Mouse (Mus musculus): ENCODE measurements around the gene Cox11. TPM values are rescaled to one million over a fixed set of nuclear protein-coding genes. Genes with fewer than 3 reads are reported as not detected.
A peak's percentile ranks its signal among the peaks of the same experiment; 100 is the strongest.

Gene Cox11
- 42.3 and 44.1 TPM in 2 replicates for polyA plus RNA-seq (2015; fragmentation: Nextera tagmentation; extraction: Ambion mirVana)

DNA sequence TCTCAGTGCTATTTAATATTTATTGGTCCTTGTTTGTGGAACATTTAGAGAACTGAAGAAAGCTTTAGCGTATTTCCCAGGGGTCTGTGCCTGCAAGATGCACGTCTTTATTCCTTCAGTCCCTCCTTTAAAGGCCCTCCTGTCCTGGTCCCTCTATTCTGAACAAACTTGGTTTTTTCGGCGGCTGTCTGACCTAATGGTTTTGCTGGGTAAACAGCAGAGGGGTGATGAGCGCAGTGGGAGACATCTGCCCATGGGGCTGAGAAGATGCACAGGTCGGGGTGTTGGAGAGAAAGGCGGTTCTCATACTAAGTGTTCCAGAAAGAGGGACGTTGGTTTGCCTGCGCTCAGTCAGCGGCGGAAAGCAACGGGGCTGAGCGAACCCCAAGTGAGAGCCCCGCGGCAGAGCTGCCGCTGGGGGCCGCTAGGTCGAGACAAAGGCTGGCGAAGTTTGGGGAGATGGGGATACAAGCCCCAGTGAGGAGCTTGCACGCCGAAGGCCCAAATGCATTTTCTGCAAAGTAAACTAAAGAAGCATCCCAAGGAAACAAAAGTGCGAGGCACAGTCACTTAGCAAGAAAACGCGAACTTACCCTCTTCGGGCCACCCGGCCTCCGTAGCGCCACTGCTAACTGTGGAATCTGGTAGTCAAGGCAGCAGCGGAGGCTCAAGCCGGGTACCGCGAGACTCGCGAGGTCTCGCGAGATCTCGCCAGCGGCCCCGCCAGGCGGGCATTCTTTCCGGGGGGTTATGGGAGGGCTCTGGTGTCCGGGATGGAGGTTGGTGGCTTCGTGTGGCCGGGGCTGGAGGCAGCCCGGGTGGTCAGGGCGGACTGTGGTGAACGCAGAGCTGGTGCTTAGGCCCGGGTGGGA lies at the start of gene Cox11, which contains the start of gene Stxbp4:
Cox11 (plus strand) TSS at position 734 of the 872 bp plus-strand sequence.
Stxbp4 (minus strand) TSS at position 645 of the 872 bp plus-strand sequence.
- H3K4me1 ChIP-seq: peaks cover 25% of the 10 kb centered on the region
- peak within 1 kb of the TSS; percentile 61 for H3K4me2 ChIP-seq
- peak; percentile 97 for ATAC-seq (ENCODE audit: low FRiP score)
- H3K9ac ChIP-seq (replicated peaks): peak within 1 kb of the TSS; percentile 99
- peak within 1 kb of the TSS; percentile 97 for H3K4me3 ChIP-seq (replicated peaks)
- no peaks in the 10 kb centered on the region for H3K9me3 ChIP-seq (replicated peaks)
- under 1% methylated on average over 48 of the region's 48 CpGs for WGBS
- 0 out of 2 replicates have a peak, but pooled peaks cover 4% of the 10 kb centered on the region for H3K36me3 ChIP-seq
- H3K27me3 ChIP-seq (replicated peaks): no peaks in the 10 kb centered on the region
- peak within 1 kb of the TSS; percentile 97 for H3K27ac ChIP-seq (replicated peaks)

DNA sequence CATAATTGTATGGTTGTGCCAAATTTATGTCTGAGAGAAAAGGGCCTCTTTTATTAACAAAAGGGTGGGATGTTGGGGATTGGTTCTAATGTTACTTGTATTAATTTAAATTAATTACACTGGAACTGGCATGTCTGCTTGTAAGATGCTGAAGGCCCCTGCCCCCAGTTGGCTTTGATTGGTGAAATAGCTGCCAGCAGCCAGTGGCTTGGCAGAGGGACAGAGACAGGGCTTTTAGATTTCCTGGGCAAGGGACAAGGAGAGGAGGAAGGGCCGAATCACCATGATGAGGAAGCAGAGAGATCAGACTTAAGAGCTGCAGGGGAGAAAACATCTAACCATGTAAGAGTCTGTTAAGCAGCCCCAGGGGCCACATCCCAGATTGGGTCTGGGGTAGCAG lies 47.0 kb upstream of the Cox11 start:
- H3K27ac ChIP-seq (replicated peaks): no peak overlapping the region
- H3K4me3 ChIP-seq (replicated peaks): no peak overlapping the region
- no peak overlapping the region for H3K9ac ChIP-seq (replicated peaks)
- WGBS: 86% methylated on average over 1 of the region's 1 CpGs
- peaks cover 17% of the 10 kb centered on the region for H3K36me3 ChIP-seq
- H3K4me2 ChIP-seq: no peak overlapping the region
- no peaks in the 10 kb centered on the region for H3K9me3 ChIP-seq (replicated peaks)
- H3K4me1 ChIP-seq: no peaks in the 10 kb centered on the region
- ATAC-seq (ENCODE audit: low FRiP score): no peak
- H3K27me3 ChIP-seq (replicated peaks): no peaks in the 10 kb centered on the region

DNA sequence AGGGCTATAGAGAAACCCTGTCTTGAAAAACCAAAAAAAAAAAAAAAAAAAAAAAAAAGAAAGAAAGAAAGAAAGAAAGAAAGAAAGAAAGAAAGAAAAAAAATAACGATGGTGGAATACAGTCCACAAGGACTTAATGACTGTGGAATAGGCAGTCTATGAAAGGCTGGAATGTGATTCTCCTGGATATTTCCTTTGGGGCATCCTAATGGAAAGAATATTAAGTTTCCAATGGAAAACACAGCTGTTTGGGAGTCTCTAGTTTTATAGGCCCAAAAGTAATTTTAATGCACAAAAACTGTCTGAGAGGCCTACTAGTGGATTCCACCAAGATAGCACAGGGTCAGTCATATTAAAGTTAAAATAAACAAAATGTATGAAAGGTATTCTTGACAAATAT lies 42.1 kb upstream of the Cox11 start:
- H3K9me3 ChIP-seq (replicated peaks): no peaks in the 10 kb centered on the region

DNA sequence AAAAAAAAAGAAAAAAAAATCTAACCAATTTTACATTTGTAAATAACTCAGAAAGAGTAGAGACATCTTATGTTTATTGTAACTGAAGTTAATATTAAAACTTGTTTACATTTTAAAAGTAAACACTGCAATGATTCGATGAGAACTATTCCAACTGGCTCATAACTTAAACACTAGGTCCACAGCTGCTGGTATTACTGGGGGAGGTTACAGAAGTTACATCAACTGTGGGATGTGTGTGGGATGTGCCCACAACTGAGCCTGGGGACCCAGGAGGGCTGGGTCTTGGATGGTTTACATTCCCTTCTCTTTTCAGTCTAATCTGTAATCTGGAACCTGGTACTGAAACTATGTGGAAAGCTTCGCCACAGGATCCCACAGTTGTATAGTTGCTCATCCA lies 34.9 kb upstream of the Cox11 start:
- Histone ChIP-seq H3K4me3 (replicated peaks) (no peak overlapping the region), H3K27ac (replicated peaks) (no peak overlapping the region), H3K9ac (replicated peaks) (no peak overlapping the region), H3K36me3 (peaks cover 8% of the 10 kb centered on the region), H3K4me2 (no peak overlapping the region), H3K9me3 (replicated peaks) (no peaks in the 10 kb centered on the region), H3K4me1 (no peaks in the 10 kb centered on the region), H3K27me3 (replicated peaks) (no peaks in the 10 kb centered on the region)
- no peak for ATAC-seq (ENCODE audit: low FRiP score)
- WGBS: 95% methylated on average over 2 of the region's 2 CpGs

More for the DNA sequence above, 42.1 kb upstream of the Cox11 start:
- 80% methylated on average over 1 of the region's 1 CpGs for WGBS
- no peak overlapping the region for H3K4me3 ChIP-seq (replicated peaks)
- H3K36me3 ChIP-seq: peaks cover 9% of the 10 kb centered on the region
- no peak overlapping the region for H3K27ac ChIP-seq (replicated peaks)
- H3K27me3 ChIP-seq (replicated peaks): no peaks in the 10 kb centered on the region
- no peak for ATAC-seq (ENCODE audit: low FRiP score)
- no peak overlapping the region for H3K4me2 ChIP-seq
- no peak overlapping the region for H3K9ac ChIP-seq (replicated peaks)
- H3K4me1 ChIP-seq: no peaks in the 10 kb centered on the region

DNA sequence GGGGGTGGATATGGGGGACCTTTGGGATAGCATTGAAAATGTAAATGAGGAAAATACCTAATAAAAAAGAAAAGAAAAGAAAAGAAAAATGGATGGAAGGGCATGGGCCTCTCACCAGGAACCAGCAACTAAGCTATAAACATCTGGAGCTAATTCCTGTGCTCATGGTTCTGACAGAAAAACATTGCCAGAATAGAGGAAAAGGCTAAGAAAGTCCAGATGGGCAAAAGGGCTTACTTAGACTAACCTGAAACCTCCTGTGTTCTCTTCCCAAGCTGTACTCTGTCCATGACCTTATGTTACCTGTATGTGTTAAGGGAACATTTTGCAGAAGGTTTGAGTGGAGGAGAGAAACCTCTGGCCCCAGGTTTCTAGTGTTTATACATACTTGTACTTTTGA lies 25.9 kb upstream of the Cox11 start:
- H3K27ac ChIP-seq (replicated peaks): no peak overlapping the region
- no peaks in the 10 kb centered on the region for H3K9me3 ChIP-seq (replicated peaks)
- no peak overlapping the region for H3K9ac ChIP-seq (replicated peaks)
- no peaks in the 10 kb centered on the region for H3K4me1 ChIP-seq
- ATAC-seq (ENCODE audit: low FRiP score): no peak
- 0 out of 2 replicates have a peak, but pooled peaks cover 3% of the 10 kb centered on the region for H3K36me3 ChIP-seq
- H3K27me3 ChIP-seq (replicated peaks): no peaks in the 10 kb centered on the region
- no peak overlapping the region for H3K4me2 ChIP-seq
- H3K4me3 ChIP-seq (replicated peaks): no peak overlapping the region

DNA sequence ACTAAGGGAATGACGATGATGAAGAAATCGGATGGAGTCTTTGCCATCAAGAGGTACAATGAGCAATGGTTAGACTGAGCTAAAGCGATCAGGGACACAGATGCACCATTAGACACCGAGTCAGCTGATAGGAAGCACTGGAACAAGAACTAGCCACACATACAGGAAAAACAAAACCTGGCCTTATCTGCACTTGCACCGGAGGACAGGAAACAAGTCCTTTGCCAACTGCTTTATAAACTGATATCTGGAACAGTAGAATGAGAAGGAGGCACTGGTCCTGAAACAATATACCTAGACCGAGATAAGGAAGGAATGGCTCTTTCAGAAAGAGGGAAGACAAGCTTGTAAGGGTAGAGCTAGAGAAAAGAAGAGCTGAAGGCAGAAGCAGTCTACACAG lies 23.2 kb upstream of the Cox11 start:
- Histone ChIP-seq H3K27me3 (replicated peaks) (no peaks in the 10 kb centered on the region), H3K27ac (replicated peaks) (no peak overlapping the region), H3K9ac (replicated peaks) (no peak overlapping the region), H3K9me3 (replicated peaks) (no peaks in the 10 kb centered on the region), H3K36me3 (no peaks in the 10 kb centered on the region), H3K4me1 (no peaks in the 10 kb centered on the region), H3K4me2 (no peak overlapping the region), H3K4me3 (replicated peaks) (no peak overlapping the region)
- WGBS: 93% methylated on average over 6 of the region's 6 CpGs
- ATAC-seq (ENCODE audit: low FRiP score): no peak

DNA sequence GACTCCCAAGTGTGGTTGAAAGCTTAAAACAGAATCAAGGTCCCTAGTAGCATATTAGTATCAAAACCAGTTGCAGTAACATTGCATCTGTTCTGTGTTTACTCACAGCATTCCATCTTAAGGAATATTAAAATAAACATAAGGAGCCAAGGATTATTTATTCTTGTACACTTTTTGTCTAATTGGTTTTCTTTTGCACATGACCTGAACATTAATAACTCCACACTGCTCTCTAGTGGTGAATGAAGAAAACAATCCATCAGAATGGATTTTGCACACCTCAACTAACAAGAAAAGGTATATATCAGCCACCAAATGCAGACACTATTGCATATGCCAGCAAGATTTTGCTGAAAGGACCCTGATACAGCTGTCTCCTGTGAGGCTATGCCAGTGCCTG lies 21.5 kb upstream of the Cox11 start:
- Histone ChIP-seq H3K4me1 (no peaks in the 10 kb centered on the region), H3K4me3 (replicated peaks) (no peak overlapping the region), H3K27me3 (replicated peaks) (no peaks in the 10 kb centered on the region), H3K9me3 (replicated peaks) (no peaks in the 10 kb centered on the region), H3K27ac (replicated peaks) (no peak overlapping the region), H3K9ac (replicated peaks) (no peak overlapping the region), H3K4me2 (no peak overlapping the region), H3K36me3 (no peaks in the 10 kb centered on the region)
- no peak for ATAC-seq (ENCODE audit: low FRiP score)

DNA sequence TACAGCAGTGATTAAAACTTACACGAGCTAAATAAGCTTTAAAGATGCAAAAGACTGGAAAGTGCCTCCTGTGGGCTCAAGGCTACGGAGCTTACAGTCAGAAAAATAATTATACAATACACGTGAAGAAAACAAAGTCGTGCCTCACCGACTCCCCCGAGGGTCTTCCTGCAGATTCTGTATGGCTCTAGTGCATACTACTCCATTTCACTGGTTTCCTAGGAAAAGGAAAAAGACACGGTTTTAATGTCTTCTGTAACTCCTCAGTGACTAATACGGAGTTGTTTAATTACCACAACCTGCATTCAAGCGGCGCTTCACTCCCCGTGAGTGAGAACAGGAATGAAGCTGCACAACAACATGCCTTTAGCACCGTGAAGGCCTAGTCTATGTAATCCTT lies 15.9 kb upstream of the Cox11 start:
- WGBS: 50% methylated on average over 12 of the region's 12 CpGs
- Histone ChIP-seq H3K27me3 (replicated peaks) (no peaks in the 10 kb centered on the region), H3K4me3 (replicated peaks) (no peak overlapping the region), H3K4me2 (no peak overlapping the region), H3K36me3 (no peaks in the 10 kb centered on the region), H3K9ac (replicated peaks) (no peak overlapping the region), H3K4me1 (peaks cover 10% of the 10 kb centered on the region), H3K27ac (replicated peaks) (peak overlapping the region; percentile 56), H3K9me3 (replicated peaks) (no peaks in the 10 kb centered on the region)
- ATAC-seq (ENCODE audit: low FRiP score): peak; percentile 63

DNA sequence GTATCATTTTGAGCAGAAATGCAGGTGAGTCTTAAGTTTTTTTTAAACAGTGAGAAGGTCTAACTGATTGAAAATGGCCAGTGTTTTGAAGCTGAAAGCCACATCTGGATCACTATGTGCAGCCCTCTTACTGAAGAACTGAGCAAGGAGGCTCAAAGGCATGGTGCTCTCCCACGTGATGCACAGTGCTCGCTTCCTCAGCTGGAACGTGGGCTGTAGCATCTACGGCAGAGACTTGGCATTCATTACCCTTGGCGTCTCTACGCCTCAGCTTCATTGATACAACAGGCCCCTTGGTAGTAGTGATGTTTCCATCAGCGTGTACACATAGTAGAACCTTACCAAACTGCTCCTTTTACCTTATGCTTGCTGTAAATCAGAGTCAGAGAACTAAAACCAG lies 15.5 kb upstream of the Cox11 start:
- ATAC-seq (ENCODE audit: low FRiP score): peak; percentile 74

DNA sequence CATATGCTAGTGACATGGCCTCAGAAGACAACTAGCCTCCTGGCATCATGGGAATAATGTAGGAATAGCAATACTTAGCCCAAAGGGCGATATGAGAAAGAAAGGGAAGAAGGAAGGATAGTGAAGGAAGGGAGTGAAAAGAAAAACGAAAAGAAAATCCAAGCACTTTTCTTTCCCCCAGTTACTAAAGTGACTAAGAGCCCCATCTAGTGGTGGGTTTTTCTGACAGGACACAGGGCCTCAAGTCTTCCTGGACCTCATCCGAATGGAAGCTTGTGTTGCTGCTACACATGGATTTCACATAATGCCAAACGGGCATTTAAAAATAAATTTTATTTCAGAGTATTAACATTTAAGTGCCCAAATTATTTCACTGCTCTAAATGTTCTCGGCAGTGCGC lies 14.5 kb upstream of the Cox11 start:
- Histone ChIP-seq H3K4me1 (peaks cover 10% of the 10 kb centered on the region), H3K27me3 (replicated peaks) (no peaks in the 10 kb centered on the region), H3K27ac (replicated peaks) (no peak overlapping the region), H3K4me3 (replicated peaks) (no peak overlapping the region), H3K9ac (replicated peaks) (no peak overlapping the region), H3K9me3 (replicated peaks) (no peaks in the 10 kb centered on the region), H3K4me2 (no peak overlapping the region), H3K36me3 (no peaks in the 10 kb centered on the region)
- no peak for ATAC-seq (ENCODE audit: low FRiP score)
- 54% methylated on average over 6 of the region's 6 CpGs for WGBS

More for the DNA sequence above, 15.5 kb upstream of the Cox11 start:
- Histone ChIP-seq H3K9ac (replicated peaks) (no peak overlapping the region), H3K4me1 (peaks cover 10% of the 10 kb centered on the region), H3K4me3 (replicated peaks) (no peak overlapping the region), H3K27me3 (replicated peaks) (no peaks in the 10 kb centered on the region), H3K4me2 (no peak overlapping the region), H3K36me3 (no peaks in the 10 kb centered on the region), H3K9me3 (replicated peaks) (no peaks in the 10 kb centered on the region), H3K27ac (replicated peaks) (peak overlapping the region; percentile 56)
- WGBS: 71% methylated on average over 7 of the region's 7 CpGs

DNA sequence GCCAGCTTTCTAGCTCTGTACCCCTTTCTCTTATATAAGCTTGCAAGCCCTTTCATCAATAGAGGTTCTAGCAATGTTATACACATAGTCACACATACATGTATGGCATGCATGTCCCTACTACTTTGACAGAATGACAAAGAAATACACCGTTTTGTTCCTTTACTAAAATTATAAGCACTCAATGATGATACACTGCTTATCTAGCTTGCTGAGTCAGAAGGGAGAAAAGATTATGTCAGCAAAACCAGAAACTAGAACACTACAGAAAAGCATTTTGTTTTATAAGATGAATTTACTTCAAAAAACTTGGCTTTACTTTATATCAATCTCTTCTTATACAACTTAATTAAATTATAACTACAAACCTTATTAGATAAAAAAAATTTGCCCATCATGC lies 12.8 kb upstream of the Cox11 start:
- Histone ChIP-seq H3K9me3 (replicated peaks) (no peaks in the 10 kb centered on the region), H3K27ac (replicated peaks) (no peak overlapping the region), H3K4me3 (replicated peaks) (no peak overlapping the region), H3K36me3 (no peaks in the 10 kb centered on the region), H3K27me3 (replicated peaks) (no peaks in the 10 kb centered on the region), H3K4me1 (peaks cover 10% of the 10 kb centered on the region), H3K4me2 (no peak overlapping the region), H3K9ac (replicated peaks) (no peak overlapping the region)
- WGBS: 79% methylated on average over 1 of the region's 1 CpGs
- ATAC-seq (ENCODE audit: low FRiP score): no peak

DNA sequence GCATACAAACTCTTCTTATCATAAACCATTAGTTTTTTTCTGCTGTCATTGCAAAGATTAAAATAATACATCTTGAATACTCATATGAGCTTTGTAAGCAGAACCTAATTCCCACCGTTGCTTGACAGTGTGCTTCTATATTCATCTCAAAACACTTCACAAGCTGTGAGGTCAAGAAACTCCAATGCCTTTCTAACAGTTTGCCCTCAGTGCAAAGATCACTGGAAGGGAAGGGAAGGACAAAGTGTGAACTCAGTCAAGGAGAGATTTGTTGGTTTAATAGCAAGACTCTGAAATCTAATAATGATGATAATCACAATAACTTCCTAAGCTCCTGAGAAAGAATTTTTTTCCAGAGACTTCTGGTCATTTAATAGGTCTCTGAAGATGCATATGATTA lies 10.2 kb upstream of the Cox11 start:
- 82% methylated on average over 1 of the region's 1 CpGs for WGBS
- no peak overlapping the region for H3K4me3 ChIP-seq (replicated peaks)
- ATAC-seq (ENCODE audit: low FRiP score): no peak
- no peaks in the 10 kb centered on the region for H3K9me3 ChIP-seq (replicated peaks)
- no peak overlapping the region for H3K4me2 ChIP-seq
- H3K36me3 ChIP-seq: no peaks in the 10 kb centered on the region
- no peak overlapping the region for H3K27ac ChIP-seq (replicated peaks)
- no peak overlapping the region for H3K9ac ChIP-seq (replicated peaks)
- H3K27me3 ChIP-seq (replicated peaks): no peaks in the 10 kb centered on the region
- peaks cover 2% of the 10 kb centered on the region; the same call in 1 of the 2 replicates for H3K4me1 ChIP-seq
